Mouse (Mus musculus) ovary, postnatal 10 days (tissue): ENCODE measurements around the gene Tmbim1.
A peak's percentile ranks its signal among the peaks of the same experiment; 100 is the strongest.
"Not testable (repeated sequence)": the region's sequence is repeated elsewhere in the genome, so short reads cannot be mapped to it uniquely, and the experiment has no call there.

Source experiments
- DNase-seq: peaks from one replicate; pipeline ENCODE4 v3.0.0; 2022; ENCODE audit warnings: low spot score

The Tmbim1 gene

DNA sequence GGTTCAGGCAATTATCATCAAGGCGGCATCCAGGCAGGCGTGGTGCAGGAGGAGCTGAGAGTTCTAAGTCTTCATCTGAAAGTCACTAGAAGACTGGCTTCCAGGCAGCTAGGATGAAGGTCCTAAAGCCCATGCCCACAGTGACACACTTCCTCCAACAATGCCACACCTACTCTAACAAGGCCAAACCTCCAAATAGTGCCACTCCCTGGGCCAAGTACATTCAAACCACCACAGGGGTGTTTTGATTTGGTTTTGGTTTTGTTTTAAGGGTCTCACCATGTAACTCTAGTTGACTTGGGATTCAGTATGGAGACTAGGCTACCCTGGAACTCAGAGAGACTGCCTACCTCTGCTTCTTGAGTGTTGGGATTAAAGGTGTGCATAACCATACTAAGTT lies at the start of gene Tmbim1:
Gene Tmbim1 (minus strand): TSS at position 101 of the 400 bp plus-strand sequence.
- no peak for DNase-seq

DNA sequence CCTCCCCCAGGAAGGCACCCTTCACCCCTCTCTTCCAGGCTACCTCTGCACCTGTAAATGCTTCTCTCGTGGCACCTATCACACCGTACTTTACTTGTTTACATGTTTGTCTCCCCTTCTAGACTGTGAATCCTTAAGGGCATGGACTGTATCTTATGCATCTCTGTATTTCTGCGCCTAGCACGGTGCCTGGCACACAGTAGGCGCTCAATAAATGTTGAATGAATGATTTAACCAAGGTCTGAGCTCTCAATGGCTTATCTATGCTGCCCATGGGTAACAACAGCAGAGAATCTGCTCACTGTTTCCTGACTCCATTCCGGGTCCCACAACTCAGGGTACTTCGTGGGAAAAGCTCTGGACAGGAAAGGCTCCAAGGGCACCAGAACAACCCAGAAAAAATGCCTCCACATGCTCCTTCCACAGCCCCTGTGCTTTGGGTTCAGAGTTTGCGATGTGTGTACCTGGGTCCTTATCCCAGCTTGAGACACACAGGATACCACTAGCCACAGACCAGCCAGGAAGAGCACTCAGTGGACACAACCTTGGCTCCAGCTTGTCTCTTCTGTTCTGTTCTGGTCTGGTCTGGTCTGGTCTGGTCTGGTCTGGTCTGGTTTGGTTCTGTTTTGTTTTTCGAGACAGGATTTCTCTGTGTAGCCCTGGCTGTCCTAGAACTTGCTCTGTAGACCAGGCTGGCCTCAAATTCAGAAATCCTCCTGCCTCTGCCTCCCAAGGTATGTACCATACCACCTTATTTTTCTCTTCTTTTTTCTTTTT lies 48.2 kb upstream of the Tmbim1 start:
- no peak for DNase-seq

DNA sequence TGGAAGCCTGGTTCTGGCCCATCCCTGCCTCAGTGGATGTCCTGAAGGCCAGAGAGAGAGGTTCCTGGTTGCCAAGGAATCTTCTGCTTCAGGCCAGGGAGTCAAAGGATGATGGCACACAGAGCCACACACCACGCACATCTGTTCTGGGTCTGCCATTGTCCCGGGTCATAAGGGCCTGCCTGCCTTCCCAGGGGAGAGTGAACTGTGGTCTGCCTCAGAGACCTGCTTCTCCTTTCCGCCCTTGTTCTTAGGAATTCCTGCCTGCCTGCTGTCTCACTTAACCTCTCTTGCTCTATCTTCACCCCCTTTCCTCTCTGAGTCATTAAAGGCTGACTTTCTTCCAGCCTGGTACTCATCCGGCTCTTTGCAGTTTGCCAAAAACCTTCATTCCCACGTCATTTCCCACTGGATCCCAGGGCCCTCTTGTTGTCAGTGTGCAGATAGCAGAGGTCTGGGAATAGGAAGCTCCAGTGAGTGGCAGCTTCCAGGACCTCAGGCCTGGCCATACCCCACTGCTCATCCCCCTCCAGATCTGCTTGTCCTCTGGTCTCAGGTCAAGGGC lies 47.2 kb upstream of the Tmbim1 start:
- DNase-seq: no peak

DNA sequence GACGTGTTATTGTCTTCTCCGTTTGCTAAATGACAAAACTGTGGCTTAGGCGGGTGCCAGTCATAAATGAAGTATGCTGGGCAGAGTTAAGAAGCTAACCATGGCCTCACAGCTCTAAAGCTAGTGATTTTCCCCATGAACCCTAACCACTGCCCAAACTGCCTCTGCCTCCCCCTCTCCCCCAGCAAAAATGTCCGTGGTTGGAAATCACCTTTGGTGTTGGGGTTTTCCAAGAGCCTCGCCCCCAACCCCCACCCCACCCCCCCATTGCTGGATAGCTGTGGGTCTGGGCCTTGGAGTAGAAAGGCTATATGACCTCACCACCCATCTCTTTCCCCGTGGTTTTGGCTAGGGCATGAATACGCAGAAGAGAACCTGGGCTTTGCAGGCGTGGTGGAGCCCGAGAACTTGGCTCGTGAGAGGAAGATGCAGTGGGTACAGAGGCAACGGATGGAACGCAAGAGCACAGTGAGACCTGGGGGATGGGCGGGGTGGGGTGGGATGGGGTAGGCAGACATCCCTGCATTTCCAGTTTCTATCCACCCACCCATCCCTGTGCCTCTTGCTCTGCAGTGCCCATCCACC lies 45.9 kb upstream of the Tmbim1 start:
- no peak for DNase-seq

- no peak for DNase-seq
Observed at GRCm38 (mm10) chr1:74344163-74344916, 38.9 kb upstream of the Tmbim1 start.

GRCm38 (mm10) chr1:74343161-74343560 lies 37.7 kb upstream of the Tmbim1 start:
- DNase-seq: no peak

- no peak for DNase-seq
Observed at GRCm38 (mm10) chr1:74342308-74342707, 36.9 kb upstream of the Tmbim1 start.

DNA sequence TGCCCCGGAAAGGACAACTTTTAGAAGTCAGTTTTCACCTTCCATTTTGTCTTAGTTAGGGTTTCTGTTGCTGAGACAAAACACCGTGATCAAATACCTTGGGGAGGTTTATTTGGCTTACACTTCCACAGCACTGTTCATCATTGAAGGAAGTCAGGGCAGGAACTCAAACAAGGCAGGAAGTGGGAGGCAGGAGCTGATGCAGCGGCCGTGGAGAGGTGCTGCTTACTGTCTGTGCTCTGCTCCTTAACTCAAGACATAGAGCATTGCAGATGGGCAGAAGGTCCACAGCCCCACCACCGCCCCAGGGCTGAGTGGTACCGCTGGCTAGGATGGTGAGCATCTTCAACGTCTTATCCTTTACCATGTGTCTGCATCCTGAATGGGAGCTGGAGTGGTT lies 36.5 kb upstream of the Tmbim1 start:
- DNase-seq: no peak

- not testable (repeated sequence) for DNase-seq
Observed at GRCm38 (mm10) chr1:74340992-74341391, 35.6 kb upstream of the Tmbim1 start.

DNA sequence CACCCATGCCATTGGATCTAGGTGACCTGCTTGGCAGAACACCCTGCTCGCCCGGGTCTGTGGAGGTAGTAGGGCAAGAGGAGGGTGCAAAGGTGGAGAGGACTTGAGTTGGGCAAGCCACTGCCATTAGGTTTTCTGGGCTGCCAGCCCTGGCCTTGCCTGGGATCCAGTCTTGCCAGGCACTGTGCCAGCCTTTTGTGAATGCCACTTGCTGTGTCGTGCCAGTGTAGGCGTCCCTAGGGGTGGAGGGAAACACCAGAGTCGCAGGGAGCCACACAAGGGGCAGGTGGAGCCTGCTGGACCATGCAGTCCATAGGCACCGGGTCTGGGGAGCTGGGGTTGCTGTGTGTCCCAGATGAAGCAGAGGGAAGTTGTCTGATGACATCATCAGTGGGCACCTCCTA lies 34.9 kb upstream of the Tmbim1 start:
- DNase-seq: no peak

DNA sequence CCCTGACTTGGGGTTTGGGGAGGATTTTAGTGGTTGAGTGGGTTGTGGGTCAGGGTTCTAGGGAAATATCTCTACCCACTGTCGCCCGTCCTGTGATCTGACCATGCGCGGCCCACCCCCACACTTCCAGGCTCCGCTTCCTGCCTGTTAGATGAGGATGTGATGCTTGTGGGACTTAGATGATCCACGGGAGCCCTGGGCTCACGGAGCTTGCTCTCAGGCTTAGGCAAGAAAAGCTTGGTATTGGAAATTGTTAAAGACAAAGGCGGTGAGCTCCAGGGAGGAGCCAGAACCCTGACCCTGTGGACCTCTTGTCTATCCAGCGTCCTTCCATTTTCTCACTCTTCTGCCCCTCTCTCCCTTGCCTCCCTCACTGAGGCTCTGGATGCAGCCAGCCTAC lies 34.5 kb upstream of the Tmbim1 start:
- DNase-seq: no peak

DNA sequence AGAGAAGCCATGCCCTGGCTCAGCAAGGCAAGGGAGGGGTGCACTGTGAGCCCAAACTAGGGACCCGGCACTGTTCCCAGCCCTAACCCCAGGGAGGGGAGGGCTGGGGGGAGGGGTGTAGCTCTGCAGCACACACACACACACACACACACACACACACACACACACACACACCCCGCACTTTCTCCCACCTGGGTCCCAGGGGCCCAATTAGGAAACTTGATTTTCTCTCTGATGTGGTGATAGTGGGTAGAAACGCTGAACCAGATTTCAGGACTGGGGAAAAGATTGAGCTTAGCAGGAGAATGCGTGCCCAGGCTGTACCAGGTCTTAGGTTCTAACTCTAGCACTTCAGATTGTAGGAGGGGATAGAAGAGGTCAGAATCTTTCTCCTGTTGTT lies 33.2 kb upstream of the Tmbim1 start:
- DNase-seq: no peak

DNA sequence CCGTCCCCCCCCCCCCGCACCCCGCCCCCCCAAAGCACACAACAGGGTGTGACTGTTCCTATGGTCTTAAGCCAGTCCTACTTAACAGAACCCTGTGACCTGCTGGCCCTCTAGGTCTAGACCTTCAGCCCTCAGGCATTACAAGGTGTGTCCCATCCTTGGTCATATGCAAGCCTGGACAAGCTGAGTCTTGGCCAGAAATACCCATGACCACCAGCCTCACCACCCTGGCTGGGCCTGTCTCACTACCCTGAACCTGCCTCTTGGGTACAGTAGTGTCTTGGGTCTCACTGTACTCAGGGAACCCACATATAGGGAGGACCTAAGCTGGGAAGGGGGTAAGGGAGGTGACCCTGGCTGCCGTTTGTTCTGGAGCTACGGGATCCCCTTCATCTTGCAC lies 32.6 kb upstream of the Tmbim1 start:
- DNase-seq: no peak

DNA sequence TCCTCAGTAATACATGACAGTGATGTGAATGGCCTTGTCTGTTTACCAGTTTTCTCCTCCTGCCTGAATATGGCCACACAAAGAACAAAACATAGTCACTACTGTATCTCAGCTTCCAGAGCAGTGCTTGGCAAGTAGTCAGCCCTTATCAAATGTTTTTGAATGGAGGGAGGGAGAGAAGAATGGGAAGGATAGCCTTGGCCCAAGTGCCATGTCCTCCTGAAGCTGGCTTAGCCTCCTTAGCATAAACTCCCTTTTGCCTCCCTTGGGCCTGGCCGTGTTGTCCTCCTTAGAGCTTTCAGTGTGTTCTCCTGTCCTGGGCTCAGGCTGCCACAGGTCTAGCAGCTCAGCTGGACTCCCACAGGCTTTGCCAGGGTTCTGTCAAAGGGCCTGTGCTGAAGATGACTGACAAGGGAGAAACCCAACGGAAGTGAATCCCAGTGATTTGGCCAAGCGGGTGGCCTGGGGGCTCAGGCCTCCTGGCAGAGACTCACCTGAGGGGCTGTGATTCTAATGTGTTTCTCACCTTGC lies 31.9 kb upstream of the Tmbim1 start:
- no peak for DNase-seq

- no peak for DNase-seq
Observed at GRCm38 (mm10) chr1:74335436-74336170, 30.2 kb upstream of the Tmbim1 start.

GRCm38 (mm10) chr1:74335033-74335432 lies 29.6 kb upstream of the Tmbim1 start:
- no peak for DNase-seq

DNA sequence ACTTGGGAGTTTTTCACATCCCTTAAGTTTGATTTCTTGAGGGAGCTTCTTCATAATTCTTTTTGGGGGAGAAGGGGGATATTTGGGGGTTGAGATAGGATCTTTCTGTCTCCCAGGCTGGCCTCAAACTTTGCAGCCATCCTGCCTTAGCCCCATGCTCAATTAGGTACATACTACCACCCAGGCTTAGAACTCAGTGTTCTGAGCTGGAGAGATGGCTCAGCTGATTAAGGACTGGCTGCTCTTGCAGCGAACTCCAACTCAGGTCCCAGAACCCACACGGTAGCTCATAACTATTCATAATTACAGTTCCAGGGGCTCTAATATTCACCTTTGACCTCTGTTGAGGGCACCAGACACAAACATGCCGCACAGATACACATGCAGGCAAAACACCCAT lies 29.2 kb upstream of the Tmbim1 start:
- DNase-seq: no peak

DNA sequence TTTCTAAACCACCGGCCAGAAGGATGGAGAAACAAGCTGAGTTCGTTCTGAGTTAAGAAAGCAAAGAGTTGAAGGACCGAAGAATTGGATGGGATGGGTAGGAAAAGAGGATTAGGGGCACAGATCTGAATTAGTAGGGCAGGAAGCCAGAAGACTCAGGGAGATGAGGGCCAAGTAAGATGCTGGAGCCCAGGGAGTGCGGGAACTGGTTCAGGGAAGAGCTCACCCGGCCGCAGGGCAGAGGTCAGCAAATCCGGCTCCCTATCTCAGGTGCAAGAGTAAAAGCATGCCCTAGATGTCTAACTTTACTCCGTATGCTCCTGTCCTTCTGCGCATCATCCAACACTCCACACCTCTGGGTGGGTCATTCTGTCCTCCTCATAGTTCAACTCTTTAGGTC lies 27.5 kb upstream of the Tmbim1 start:
- no peak for DNase-seq

- peak; percentile 91 for DNase-seq
Observed at GRCm38 (mm10) chr1:74332241-74332763, 26.9 kb upstream of the Tmbim1 start.

DNA sequence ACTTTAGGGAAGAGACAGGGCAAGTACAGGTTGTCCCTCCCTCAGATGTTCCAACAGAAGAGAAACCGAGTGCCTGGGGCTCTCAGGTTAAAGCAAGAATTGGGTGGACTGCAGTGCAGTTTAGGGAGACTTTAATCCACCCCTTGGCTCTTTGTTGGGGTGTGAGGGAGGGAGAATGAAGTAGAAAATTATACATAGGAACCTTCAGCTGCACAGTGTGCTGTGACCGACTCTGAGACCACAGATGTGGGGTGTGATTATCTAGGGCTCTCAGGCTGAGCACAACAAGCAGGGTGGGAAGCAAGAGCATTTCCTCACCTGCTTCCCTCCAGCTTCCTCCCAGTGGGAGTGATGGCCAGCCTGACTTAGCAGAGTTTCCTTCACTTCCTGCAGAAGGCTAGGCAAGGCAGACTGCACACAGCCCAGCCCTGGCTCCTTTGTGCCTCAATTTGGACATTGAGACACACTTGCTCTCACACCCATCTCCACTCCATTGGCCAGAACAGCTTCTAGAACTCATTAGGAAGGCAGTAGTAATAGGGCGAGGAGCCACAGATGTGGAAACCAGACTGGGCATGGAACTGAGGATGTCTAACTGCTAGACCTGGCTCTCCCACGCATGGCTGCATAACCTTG lies 25.7 kb upstream of the Tmbim1 start:
- DNase-seq: no peak

DNA sequence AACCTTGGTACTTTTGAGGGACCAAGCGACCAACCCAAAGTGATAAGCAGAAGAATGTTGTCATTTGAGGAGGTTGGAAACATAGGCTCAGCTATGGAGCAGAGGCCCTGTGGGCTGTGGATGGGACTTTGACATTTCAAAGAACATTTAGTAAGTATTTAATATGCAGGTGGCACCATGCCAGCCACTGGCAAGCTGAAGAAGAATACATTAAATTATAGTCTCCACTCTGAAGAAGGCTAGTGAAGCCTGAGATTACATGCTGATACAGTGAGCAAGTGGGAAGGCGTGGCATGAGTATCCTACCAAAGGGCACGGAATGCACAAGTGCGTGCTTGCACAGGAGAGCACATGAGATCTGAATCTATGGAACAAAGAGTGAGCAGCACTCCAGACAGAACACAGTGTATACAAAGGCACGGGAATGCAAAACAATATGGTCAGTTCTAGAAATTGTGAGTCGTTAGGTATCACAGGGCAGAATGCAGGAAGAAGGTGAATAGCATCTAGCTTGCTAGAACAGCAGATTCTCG lies 24.5 kb upstream of the Tmbim1 start:
- DNase-seq: no peak
